Mouse (Mus musculus) left cerebral cortex, postnatal 10 days (tissue): ENCODE measurements around the gene Pom121l2. TPM values are rescaled to one million over a fixed set of nuclear protein-coding genes. Genes with fewer than 3 reads are reported as not detected.

Source experiments
- DNase-seq, 2 experiments: peaks; one replicate each; pipeline ENCODE4 v3.0.0; 2021 to 2022; ENCODE audit warnings: low spot score in 2 of 2, mixed read lengths in 1 of 2; ENCODE audit errors: extremely low spot score in 1 of 2
- intact Hi-C: fragments of 180-260 bp; cut with DNase I; formaldehyde crosslinking; loops from one replicate; pipeline ENCODE4 v1.15.1; 2025
- total RNA-seq, 2 experiments: library from RNA; stranded (reverse); gene quantifications; 2 replicates each; pipeline ENCODE4 v1.2.3; 2021

The Pom121l2 gene
- total RNA-seq, 2 experiments from 2014 or later, result not detected

- intact Hi-C loops, result no loop called here
- DNase-seq, result no peak
Observed at GRCm38 (mm10) chr13:21981803-21982193, 804 bp downstream of the Pom121l2 start.

GRCm38 (mm10) chr13:21984486-21984885 lies 3.5 kb downstream of the Pom121l2 start:
- intact Hi-C loops, result no loop called here

GRCm38 (mm10) chr13:21992550-21992949 lies 11.6 kb downstream of the Pom121l2 start:
- intact Hi-C loops, result no loop called here
- no peak for DNase-seq

More at GRCm38 (mm10) chr13:21984486-21984885, 3.5 kb downstream of the Pom121l2 start:
- DNase-seq, result no peak

GRCm38 (mm10) chr13:21993957-21994738 lies 13.2 kb downstream of the Pom121l2 start:
- no peak for DNase-seq

GRCm38 (mm10) chr13:21994896-21995295 lies 13.9 kb downstream of the Pom121l2 start:
- intact Hi-C loops, result no loop called here
- no peak for DNase-seq

More at GRCm38 (mm10) chr13:21993957-21994738, 13.2 kb downstream of the Pom121l2 start:
- intact Hi-C loops, result no loop called here

GRCm38 (mm10) chr13:21995331-21995914 lies 14.4 kb downstream of the Pom121l2 start:
- intact Hi-C loops, result no loop called here
- no peak for DNase-seq

- DNase-seq, result no peak
- intact Hi-C loops, result no loop called here
Observed at GRCm38 (mm10) chr13:21996101-21996839, 15.3 kb downstream of the Pom121l2 start.

GRCm38 (mm10) chr13:21996840-21997185 lies 15.8 kb downstream of the Pom121l2 start:
- DNase-seq, result no peak
- intact Hi-C loops, result no loop called here

- no peak for DNase-seq
- intact Hi-C loops, result no loop called here
Observed at GRCm38 (mm10) chr13:21997201-21997820, 16.3 kb downstream of the Pom121l2 start.

GRCm38 (mm10) chr13:21997821-21998220 lies 16.8 kb downstream of the Pom121l2 start:
- intact Hi-C loops, result no loop called here
- no peak for DNase-seq

- intact Hi-C loops, result no loop called here
- no peak for DNase-seq
Observed at GRCm38 (mm10) chr13:21998412-21998811, 17.4 kb downstream of the Pom121l2 start.

- intact Hi-C loops, result no loop called here
- DNase-seq, result no peak
Observed at GRCm38 (mm10) chr13:21999147-21999546, 18.2 kb downstream of the Pom121l2 start.

- intact Hi-C loops, result no loop called here
- DNase-seq, result no peak
Observed at GRCm38 (mm10) chr13:22001346-22001745, 20.4 kb downstream of the Pom121l2 start.

- DNase-seq, result no peak
- intact Hi-C loops, result no loop called here
Observed at GRCm38 (mm10) chr13:22001823-22002222, 20.8 kb downstream of the Pom121l2 start.

GRCm38 (mm10) chr13:22005605-22006333 lies 24.8 kb downstream of the Pom121l2 start:
- intact Hi-C loops, result no loop called here
- peak in 1 of 2 experiments; percentile 53 for DNase-seq

GRCm38 (mm10) chr13:22006334-22007120 lies 25.5 kb downstream of the Pom121l2 start:
- DNase-seq, result no peak
- intact Hi-C loops, result no loop called here

- intact Hi-C loops, result no loop called here
- no peak for DNase-seq
Observed at GRCm38 (mm10) chr13:22007121-22007510, 26.1 kb downstream of the Pom121l2 start.

- DNase-seq, result no peak
- intact Hi-C loops, result no loop called here
Observed at GRCm38 (mm10) chr13:22007872-22008271, 26.9 kb downstream of the Pom121l2 start.
